Mouse (Mus musculus): ENCODE measurements around the gene Sdr39u1. TPM values are rescaled to one million over a fixed set of nuclear protein-coding genes. Genes with fewer than 3 reads are reported as not detected.

The Sdr39u1 gene
- total and polyA plus RNA-seq, 3 experiments, result 2.2 TPM; not detected in 2

GRCm38 (mm10) chr14:55885791-55886271 lies 14.3 kb downstream of the Sdr39u1 start:
- TF ChIP-seq POLR2AphosphoS5 (IDR thresholded peaks at IDR 0.05; ENCODE audit: insufficient replicate concordance, low read depth, low read length) (no peak), GATA1 (IDR thresholded peaks at IDR 0.05; ENCODE audit: borderline replicate concordance, low read length) (no peak), GATA2 (IDR thresholded peaks at IDR 0.05; ENCODE audit: borderline replicate concordance, low read depth, low read length) (no peak), TAL1 (conservative IDR thresholded peaks at IDR 0.05; ENCODE audit: low read depth, low read length) (no peak), CTCF (IDR thresholded peaks at IDR 0.05; ENCODE audit: low read depth, low read length) (no peak)
- peaks cover 52% of the 10 kb centered on the region for H3K36me3 ChIP-seq (replicated peaks)
- H3K9me3 ChIP-seq (replicated peaks), result no peaks in the 10 kb centered on the region
- H3K27me3 ChIP-seq (ENCODE audit: insufficient read depth, low read length), result peaks cover 2% of the 10 kb centered on the region; the same call in 1 of the 2 replicates
- DNase-seq (ENCODE audit: low spot score) (peak; percentile 76), ATAC-seq (ENCODE audit: extremely low read depth, insufficient number of reproducible peaks, low FRiP score, poor library complexity, severe bottlenecking) (0 out of 2 replicates have a peak, but pooled peaks have one; percentile 36)
- peaks cover 72% of the 10 kb centered on the region for H3K4me1 ChIP-seq (ENCODE audit: insufficient read depth, low read depth, low read length)
- H3K4me3 ChIP-seq (ENCODE audit: low read depth, low read length), result peak overlapping the region; percentile 75

- DNase-seq (ENCODE audit: low spot score) (peak; percentile 33), ATAC-seq (ENCODE audit: extremely low read depth, insufficient number of reproducible peaks, low FRiP score, poor library complexity, severe bottlenecking) (no peak)
- H3K27me3 ChIP-seq (ENCODE audit: insufficient read depth, low read length), result peaks cover 2% of the 10 kb centered on the region; the same call in 1 of the 2 replicates
- H3K9me3 ChIP-seq (replicated peaks), result no peaks in the 10 kb centered on the region
- peaks cover 47% of the 10 kb centered on the region for H3K36me3 ChIP-seq (replicated peaks)
- H3K4me1 ChIP-seq (ENCODE audit: insufficient read depth, low read depth, low read length), result peaks cover 71% of the 10 kb centered on the region
- peak overlapping the region; percentile 75 for H3K4me3 ChIP-seq (ENCODE audit: low read depth, low read length)
- TF ChIP-seq TAL1 (conservative IDR thresholded peaks at IDR 0.05; ENCODE audit: low read depth, low read length) (no peak), GATA1 (IDR thresholded peaks at IDR 0.05; ENCODE audit: borderline replicate concordance, low read length) (no peak), CTCF (IDR thresholded peaks at IDR 0.05; ENCODE audit: low read depth, low read length) (no peak), POLR2AphosphoS5 (IDR thresholded peaks at IDR 0.05; ENCODE audit: insufficient replicate concordance, low read depth, low read length) (no peak), GATA2 (IDR thresholded peaks at IDR 0.05; ENCODE audit: borderline replicate concordance, low read depth, low read length) (no peak)
These were observed 14.8 kb downstream of the Sdr39u1 start for GRCm38 (mm10) chr14:55885114-55885790.

GRCm38 (mm10) chr14:55884713-55885113 lies 15.4 kb downstream of the Sdr39u1 start, which contains the start of gene Khnyn:
Gene Khnyn (plus strand): TSS chr14:55884947.
- ATAC-seq (ENCODE audit: extremely low read depth, insufficient number of reproducible peaks, low FRiP score, poor library complexity, severe bottlenecking) (peak; percentile 82), DNase-seq (ENCODE audit: low spot score) (peak; percentile 97)
- TF ChIP-seq GATA1 (IDR thresholded peaks at IDR 0.05; ENCODE audit: borderline replicate concordance, low read length) (no peak), CTCF (IDR thresholded peaks at IDR 0.05; ENCODE audit: low read depth, low read length) (no peak), GATA2 (IDR thresholded peaks at IDR 0.05; ENCODE audit: borderline replicate concordance, low read depth, low read length) (no peak)
- Histone ChIP-seq H3K9me3 (replicated peaks) (no peaks in the 10 kb centered on the region), H3K36me3 (replicated peaks) (peaks cover 41% of the 10 kb centered on the region), H3K4me3 (ENCODE audit: low read depth, low read length) (peak within 1 kb of the TSS; percentile 75), H3K27me3 (ENCODE audit: insufficient read depth, low read length) (peaks cover 2% of the 10 kb centered on the region; the same call in 1 of the 2 replicates), H3K4me1 (ENCODE audit: insufficient read depth, low read depth, low read length) (peaks cover 73% of the 10 kb centered on the region)

GRCm38 (mm10) chr14:55884166-55884565 lies 15.9 kb downstream of the Sdr39u1 start, which contains the start of gene Cbln3:
Gene Cbln3 (minus strand): TSS chr14:55884392.
- Histone ChIP-seq H3K36me3 (replicated peaks) (peaks cover 36% of the 10 kb centered on the region), H3K9me3 (replicated peaks) (no peaks in the 10 kb centered on the region), H3K27me3 (ENCODE audit: insufficient read depth, low read length) (peaks cover 2% of the 10 kb centered on the region; the same call in 1 of the 2 replicates), H3K4me1 (ENCODE audit: insufficient read depth, low read depth, low read length) (peaks cover 73% of the 10 kb centered on the region), H3K4me3 (ENCODE audit: low read depth, low read length) (peak within 1 kb of the TSS; percentile 75)
- ATAC-seq (ENCODE audit: extremely low read depth, insufficient number of reproducible peaks, low FRiP score, poor library complexity, severe bottlenecking), result no peak
- TF ChIP-seq POLR2AphosphoS5 (IDR thresholded peaks at IDR 0.05; ENCODE audit: insufficient replicate concordance, low read depth, low read length) (no peak), GATA2 (IDR thresholded peaks at IDR 0.05; ENCODE audit: borderline replicate concordance, low read depth, low read length) (no peak), CTCF (IDR thresholded peaks at IDR 0.05; ENCODE audit: low read depth, low read length) (no peak)
- DNase-seq (ENCODE audit: low spot score), result peak; percentile 49

- peaks cover 73% of the 10 kb centered on the region for H3K4me1 ChIP-seq (ENCODE audit: insufficient read depth, low read depth, low read length)
- H3K9me3 ChIP-seq (replicated peaks), result no peaks in the 10 kb centered on the region
- ATAC-seq (ENCODE audit: extremely low read depth, insufficient number of reproducible peaks, low FRiP score, poor library complexity, severe bottlenecking), result no peak
- peaks cover 2% of the 10 kb centered on the region; the same call in 1 of the 2 replicates for H3K27me3 ChIP-seq (ENCODE audit: insufficient read depth, low read length)
- peak overlapping the region; percentile 75; the same call in 1 of the 2 replicates for H3K4me3 ChIP-seq (ENCODE audit: low read depth, low read length)
- TF ChIP-seq TAL1 (conservative IDR thresholded peaks at IDR 0.05; ENCODE audit: low read depth, low read length) (no peak), GATA2 (IDR thresholded peaks at IDR 0.05; ENCODE audit: borderline replicate concordance, low read depth, low read length) (no peak), POLR2AphosphoS5 (IDR thresholded peaks at IDR 0.05; ENCODE audit: insufficient replicate concordance, low read depth, low read length) (no peak), GATA1 (IDR thresholded peaks at IDR 0.05; ENCODE audit: borderline replicate concordance, low read length) (no peak), CTCF (IDR thresholded peaks at IDR 0.05; ENCODE audit: low read depth, low read length) (no peak)
- DNase-seq (ENCODE audit: low spot score), result no peak
- H3K36me3 ChIP-seq (replicated peaks), result peaks cover 31% of the 10 kb centered on the region
These were observed 16.4 kb downstream of the Sdr39u1 start for GRCm38 (mm10) chr14:55883663-55884062.

- DNase-seq (ENCODE audit: low spot score), result no peak
- Histone ChIP-seq H3K4me3 (ENCODE audit: low read depth, low read length) (no peak overlapping the region), H3K27me3 (ENCODE audit: insufficient read depth, low read length) (peaks cover 2% of the 10 kb centered on the region; the same call in 1 of the 2 replicates), H3K36me3 (replicated peaks) (peaks cover 27% of the 10 kb centered on the region), H3K4me1 (ENCODE audit: insufficient read depth, low read depth, low read length) (peaks cover 76% of the 10 kb centered on the region), H3K9me3 (replicated peaks) (no peaks in the 10 kb centered on the region)
- ATAC-seq (ENCODE audit: extremely low read depth, insufficient number of reproducible peaks, low FRiP score, poor library complexity, severe bottlenecking), result no peak
- no peak for TF ChIP-seq GATA2 (IDR thresholded peaks at IDR 0.05; ENCODE audit: borderline replicate concordance, low read depth, low read length)
- TF ChIP-seq TAL1 (conservative IDR thresholded peaks at IDR 0.05; ENCODE audit: low read depth, low read length), result no peak
- no peak for TF ChIP-seq CTCF (IDR thresholded peaks at IDR 0.05; ENCODE audit: low read depth, low read length)
- TF ChIP-seq GATA1 (IDR thresholded peaks at IDR 0.05; ENCODE audit: borderline replicate concordance, low read length), result no peak
- TF ChIP-seq POLR2AphosphoS5 (IDR thresholded peaks at IDR 0.05; ENCODE audit: insufficient replicate concordance, low read depth, low read length), result no peak
These were observed 16.9 kb downstream of the Sdr39u1 start for GRCm38 (mm10) chr14:55883149-55883661.

All from G1E (cell line).